Mouse (Mus musculus) natural killer cell, adult 2 months (primary cell): ENCODE data around the gene Rras.
A peak's percentile ranks its signal among the peaks of the same experiment; 100 is the strongest.

Experiments
- DNase-seq, 2 experiments: peaks; one replicate each; pipeline ENCODE4 v3.0.0; 2022; ENCODE audit warnings: low spot score in 2 of 2

The Rras gene

GRCm38 (mm10) chr7:45017242-45018061 is at the start of gene Rras:
Gene Rras, plus strand, starts transcription at chr7:45017961.
- DNase-seq = peak; percentile 96

GRCm38 (mm10) chr7:44970231-44970691 is 47.5 kb upstream of the Rras start:
- DNase-seq = peak; percentile 59 to 74

GRCm38 (mm10) chr7:44971142-44971541 is 46.6 kb upstream of the Rras start:
- DNase-seq = no peak

- DNase-seq = no peak
These were observed 44.2 kb upstream of the Rras start for GRCm38 (mm10) chr7:44973415-44974130.

- no peak for DNase-seq
These were observed 43.2 kb upstream of the Rras start, which contains the start of gene Cpt1c for GRCm38 (mm10) chr7:44974383-44975116. Gene Cpt1c, minus strand, starts transcription at chr7:44974851.

- DNase-seq = no peak
These were observed 42.7 kb upstream of the Rras start for GRCm38 (mm10) chr7:44975117-44975419.

- no peak for DNase-seq
These were observed 39.5 kb upstream of the Rras start for GRCm38 (mm10) chr7:44978300-44978699.

GRCm38 (mm10) chr7:44981539-44981938 is 36.2 kb upstream of the Rras start:
- DNase-seq = no peak

GRCm38 (mm10) chr7:44983085-44983484 is 34.7 kb upstream of the Rras start:
- DNase-seq = peak; percentile 82 to 86

- DNase-seq = no peak
These were observed 33.6 kb upstream of the Rras start for GRCm38 (mm10) chr7:44983944-44984832.

GRCm38 (mm10) chr7:44984833-44985164 is 33.0 kb upstream of the Rras start:
- no peak for DNase-seq

- peak; percentile 43 to 62 for DNase-seq
These were observed 32.1 kb upstream of the Rras start for GRCm38 (mm10) chr7:44985595-44986191.

GRCm38 (mm10) chr7:44986192-44986878 is 31.4 kb upstream of the Rras start, which contains the start of gene Prmt1:
Gene Prmt1, minus strand, starts transcription at chr7:44986568.
- peak; percentile 99 for DNase-seq

GRCm38 (mm10) chr7:44986879-44987718 is 30.7 kb upstream of the Rras start:
- peak in 1 of 2 experiments; percentile 21 for DNase-seq

GRCm38 (mm10) chr7:44996672-44997071 is 21.1 kb upstream of the Rras start:
- no peak for DNase-seq

- DNase-seq = peak; percentile 97 to 98
These were observed 20.4 kb upstream of the Rras start, which contains the start of gene Irf3 for GRCm38 (mm10) chr7:44997231-44997939. Gene Irf3, plus strand, starts transcription at chr7:44997648.

GRCm38 (mm10) chr7:44997940-44998428 is 19.8 kb upstream of the Rras start:
- DNase-seq = no peak

- peak; percentile 55 to 72 for DNase-seq
These were observed 19.2 kb upstream of the Rras start, which contains the start of gene Bcl2l12 for GRCm38 (mm10) chr7:44998501-44998955. Gene Bcl2l12, minus strand, starts transcription at chr7:44998712.
